Mouse (Mus musculus) adrenal gland, postnatal 4 days (tissue): ENCODE results near the gene Khdc1a. TPM values are rescaled to one million over a fixed set of nuclear protein-coding genes. Genes with fewer than 3 reads are reported as not detected.
"Not testable (repeated sequence)": the region's sequence is repeated elsewhere in the genome, so short reads cannot be mapped to it uniquely, and the experiment has no call there.

Experiments used
- DNase-seq, 2 experiments: peaks; one replicate each; pipeline ENCODE4 v3.0.0; 2021 to 2022; ENCODE audit warnings: low spot score in 2 of 2, mixed read lengths in 2 of 2
- long read RNA-seq, 2 experiments: library from polyadenylated mRNA; stranded (forward); transcript quantifications; one replicate each; pipeline ENCODE4 v2.0.0; 2021
- total RNA-seq, 2 experiments: library from RNA; stranded (reverse); gene quantifications; 2 replicates each; pipeline ENCODE4 v1.2.3; 2021

Gene Khdc1a
- not detected for total RNA-seq
- long read RNA-seq, experiment 1, result 0 reads
- long read RNA-seq, experiment 2, result 0 reads

- DNase-seq, result no peak
Measured at GRCm38 (mm10) chr1:21349341-21349740, at the start of gene Khdc1a. Khdc1a (plus strand) TSS chr1:21349641.

- no peak for DNase-seq
Measured at GRCm38 (mm10) chr1:21299826-21300225, 49.6 kb upstream of the Khdc1a start.

- DNase-seq, result no peak
Measured at GRCm38 (mm10) chr1:21301686-21302085, 47.8 kb upstream of the Khdc1a start.

GRCm38 (mm10) chr1:21304174-21304573 lies 45.3 kb upstream of the Khdc1a start:
- no peak for DNase-seq

GRCm38 (mm10) chr1:21304646-21305045 lies 44.8 kb upstream of the Khdc1a start:
- no peak for DNase-seq

GRCm38 (mm10) chr1:21305443-21305842 lies 44.0 kb upstream of the Khdc1a start:
- DNase-seq, result no peak

GRCm38 (mm10) chr1:21314336-21314735 lies 35.1 kb upstream of the Khdc1a start:
- no peak for DNase-seq

- DNase-seq, result no peak
Measured at GRCm38 (mm10) chr1:21315756-21316155, 33.7 kb upstream of the Khdc1a start.

GRCm38 (mm10) chr1:21316305-21316704 lies 33.1 kb upstream of the Khdc1a start:
- DNase-seq, result no peak

GRCm38 (mm10) chr1:21318202-21318601 lies 31.2 kb upstream of the Khdc1a start:
- no peak for DNase-seq

- DNase-seq, result not testable (repeated sequence)
Measured at GRCm38 (mm10) chr1:21320271-21320670, 29.2 kb upstream of the Khdc1a start.

- no peak for DNase-seq
Measured at GRCm38 (mm10) chr1:21321656-21322055, 27.8 kb upstream of the Khdc1a start.

- DNase-seq, result no peak
Measured at GRCm38 (mm10) chr1:21323996-21324574, 25.4 kb upstream of the Khdc1a start.

- DNase-seq, result no peak
Measured at GRCm38 (mm10) chr1:21324633-21325032, 24.8 kb upstream of the Khdc1a start.

- DNase-seq, result no peak
Measured at GRCm38 (mm10) chr1:21326733-21327132, 22.7 kb upstream of the Khdc1a start.

GRCm38 (mm10) chr1:21331161-21331560 lies 18.3 kb upstream of the Khdc1a start:
- not testable (repeated sequence) for DNase-seq

- DNase-seq, result no peak
Measured at GRCm38 (mm10) chr1:21333222-21333973, 16.0 kb upstream of the Khdc1a start.

- DNase-seq, result no peak
Measured at GRCm38 (mm10) chr1:21335836-21336235, 13.6 kb upstream of the Khdc1a start.

GRCm38 (mm10) chr1:21340745-21341144 lies 8.7 kb upstream of the Khdc1a start:
- no peak for DNase-seq

- peak in 1 of 2 experiments; percentile 5 for DNase-seq
Measured at GRCm38 (mm10) chr1:21344253-21344652, 5.2 kb upstream of the Khdc1a start.

GRCm38 (mm10) chr1:21344752-21345151 lies 4.7 kb upstream of the Khdc1a start:
- not testable (repeated sequence) for DNase-seq

GRCm38 (mm10) chr1:21368031-21368430 lies 18.6 kb downstream of the Khdc1a start, which contains the start of gene Khdc1c:
Khdc1c (plus strand) TSS chr1:21368331.
- DNase-seq, result not testable (repeated sequence)

- DNase-seq, result no peak
Measured at GRCm38 (mm10) chr1:21383256-21383655, 33.8 kb downstream of the Khdc1a start, which contains the start of gene Khdc1b. Khdc1b (plus strand) TSS chr1:21383556.
